Mouse (Mus musculus): ENCODE results near the gene Hist1h3b.

Gene Hist1h3b

GRCm38 (mm10) chr13:23739069-23739921 is 12.8 kb upstream of the Hist1h3b start:
- DNase-seq, result peak; percentile 84 to 94

- DNase-seq, result no peak
Observed at GRCm38 (mm10) chr13:23739922-23740252, 12.2 kb upstream of the Hist1h3b start.

GRCm38 (mm10) chr13:23740256-23740840 is 11.7 kb upstream of the Hist1h3b start:
- no peak for DNase-seq

- DNase-seq, result no peak
Observed at GRCm38 (mm10) chr13:23740910-23741309, 11.2 kb upstream of the Hist1h3b start.

GRCm38 (mm10) chr13:23742007-23742406 is 10.1 kb upstream of the Hist1h3b start:
- DNase-seq, result no peak

GRCm38 (mm10) chr13:23743215-23743614 is 8.9 kb upstream of the Hist1h3b start:
- no peak for DNase-seq

GRCm38 (mm10) chr13:23743963-23744362 is 8.1 kb upstream of the Hist1h3b start:
- DNase-seq, result no peak

GRCm38 (mm10) chr13:23744421-23745380 is 7.4 kb upstream of the Hist1h3b start:
- no peak for DNase-seq

- DNase-seq, result peak; percentile 76 to 81
Observed at GRCm38 (mm10) chr13:23745381-23746161, 6.5 kb upstream of the Hist1h3b start, which contains the start of gene Hist1h3c. Gene Hist1h3c, minus strand, starts transcription at chr13:23745602.

- peak; percentile 56 to 76 for DNase-seq
Observed at GRCm38 (mm10) chr13:23746201-23747080, 5.6 kb upstream of the Hist1h3b start, which contains the start of gene Hist1h2bb. Gene Hist1h2bb, plus strand, starts transcription at chr13:23746734.

- peak in 1 of 2 experiments; percentile 26 for DNase-seq
Observed at GRCm38 (mm10) chr13:23747081-23747891, 4.8 kb upstream of the Hist1h3b start.

GRCm38 (mm10) chr13:23747892-23748288 is 4.2 kb upstream of the Hist1h3b start:
- no peak for DNase-seq

- DNase-seq, result no peak
Observed at GRCm38 (mm10) chr13:23749563-23750121, 2.4 kb upstream of the Hist1h3b start.

- peak; percentile 12 to 63 for DNase-seq
Observed at GRCm38 (mm10) chr13:23750839-23751477, 1.1 kb upstream of the Hist1h3b start, which contains the start of gene Hist1h2ab. Gene Hist1h2ab, plus strand, starts transcription at chr13:23751126.

- no peak for DNase-seq
Observed at GRCm38 (mm10) chr13:23751478-23751956, 550 bp upstream of the Hist1h3b start.

GRCm38 (mm10) chr13:23752742-23753172 is 690 bp downstream of the Hist1h3b start:
- DNase-seq, result no peak

GRCm38 (mm10) chr13:23753314-23754078 is 1.4 kb downstream of the Hist1h3b start:
- DNase-seq, result no peak

- no peak for DNase-seq
Observed at GRCm38 (mm10) chr13:23755000-23755399, 2.9 kb downstream of the Hist1h3b start.
